Mouse (Mus musculus) adrenal gland, postnatal 25 days (tissue): ENCODE data around the gene Cmtm1. TPM values are rescaled to one million over a fixed set of nuclear protein-coding genes. Genes with fewer than 3 reads are reported as not detected.

Source experiments
- total RNA-seq: library from RNA; stranded (reverse); gene quantifications from 2 replicates; pipeline ENCODE4 v1.2.3, GENCODE M21; 2021

Gene Cmtm1
- total RNA-seq, 1 experiment from 2014 or later: 0.52 TPM

Other genes starting within 250 kb of the Cmtm1 start
- 50.0 and 59.8 TPM in 2 replicates for gene Cdh5, start 208.5 kb downstream of the Cmtm1 start, total RNA-seq
- 3.7 and 9.3 TPM in 2 replicates for gene Bean1, start 139.7 kb downstream of the Cmtm1 start, total RNA-seq
- gene Tk2, start 61.6 kb downstream of the Cmtm1 start, total RNA-seq: 52.3 and 78.8 TPM in 2 replicates
- 81.7 and 94.0 TPM in 2 replicates for gene Cklf, start 59.3 kb downstream of the Cmtm1 start, total RNA-seq
- gene Cmtm2a, start 17.0 kb downstream of the Cmtm1 start, total RNA-seq: 0.97 and 3.6 TPM in 2 replicates
- gene Gm45711, start 64 bp downstream of the Cmtm1 start, total RNA-seq: not detected in 2 replicates
- gene Gm11020, start 11.4 kb upstream of the Cmtm1 start, total RNA-seq: not detected in 2 replicates
- gene Cmtm2b, start 12.1 kb upstream of the Cmtm1 start, total RNA-seq: not detected in 2 replicates
- gene Cmtm3, start 29.3 kb upstream of the Cmtm1 start, total RNA-seq: 73.6 and 85.9 TPM in 2 replicates
- 44.4 and 46.0 TPM in 2 replicates for gene Cmtm4, start 85.7 kb upstream of the Cmtm1 start, total RNA-seq
- 138 and 198 TPM in 2 replicates for gene Dync1li2, start 132.9 kb upstream of the Cmtm1 start, total RNA-seq
- not detected in 2 replicates for gene Terb1, start 199.8 kb upstream of the Cmtm1 start, total RNA-seq
- gene Nae1, start 224.5 kb upstream of the Cmtm1 start, total RNA-seq: 39.4 and 43.1 TPM in 2 replicates
- gene Car7, start 224.5 kb upstream of the Cmtm1 start, total RNA-seq: 2.3 and 2.6 TPM in 2 replicates